Mouse (Mus musculus) cerebellum, adult 2 months (tissue): ENCODE measurements around the gene Ppp1r13b.

Experiments used
- CTCF ChIP-seq: fragments of 200-500 bp; IDR thresholded peaks from 2 replicates; pipeline ENCODE4 v1.5.1; 2011; ENCODE audit warnings: low read depth, mild to moderate bottlenecking, control low read depth, low read length, moderate library complexity, borderline replicate concordance; ENCODE audit not compliant: insufficient read depth
- POLR2A ChIP-seq: fragments of 200-500 bp; IDR thresholded peaks from 2 replicates; pipeline ENCODE4 v1.6.1; 2011; ENCODE audit warnings: low read length, control low read depth, borderline replicate concordance; ENCODE audit not compliant: insufficient read depth

DNA sequence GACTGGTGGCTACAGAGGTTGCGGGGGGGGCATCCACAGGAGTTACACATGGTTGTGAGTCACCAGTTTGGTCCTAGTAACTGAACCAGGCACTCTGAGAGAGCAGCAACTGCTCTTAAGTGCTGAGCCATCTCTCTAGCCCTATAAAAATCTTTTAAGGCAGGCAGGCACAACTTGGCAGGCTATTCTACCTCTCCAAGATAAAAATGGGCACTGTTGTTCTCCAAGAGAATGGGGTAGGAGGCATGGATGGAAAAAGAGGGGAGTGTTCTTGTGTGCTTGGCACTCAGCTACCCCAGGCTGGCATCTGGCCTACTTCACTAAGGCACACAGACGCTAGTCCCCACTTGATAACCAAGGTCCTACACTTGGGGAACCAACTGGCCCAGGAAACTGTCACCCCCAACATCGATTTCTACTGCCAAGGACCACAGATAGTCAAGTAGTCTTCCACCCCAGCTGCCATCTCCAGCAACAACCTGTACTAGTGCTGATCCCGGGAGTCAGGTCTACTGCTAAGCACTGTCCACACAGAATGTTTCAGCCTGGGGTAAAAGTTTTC, 19.5 kb downstream of the Ppp1r13b start:
- TF ChIP-seq CTCF (no peak), POLR2A (no peak)
